Mouse (Mus musculus) T-cell, adult 66 days (primary cell): ENCODE results near the gene Mospd1. TPM values are rescaled to one million over a fixed set of nuclear protein-coding genes. Genes with fewer than 3 reads are reported as not detected.

Experiments
- total RNA-seq, 2 experiments: library from RNA; stranded (reverse); gene quantifications; 3 replicates in 1 of 2; 4 replicates in 1 of 2; pipeline ENCODE4 v1.2.4; 2023

Gene Mospd1
- total RNA-seq, result 1 to 10 TPM; 7.9 to 9.8 TPM

GRCm38 (mm10) chrX:53370366-53370740, at the start of gene Mospd1:
Gene Mospd1, minus strand, starts transcription at chrX:53370502.

Other genes starting within 250 kb of the Mospd1 start
- not detected for gene Plac1, start 130.4 kb downstream of the Mospd1 start, total RNA-seq
- gene Fam122b, start 100.7 kb downstream of the Mospd1 start, total RNA-seq, result 1 to 10 TPM; 8.9 TPM
- not detected for gene Fam122c, start 97.1 kb downstream of the Mospd1 start, total RNA-seq
- gene Etd, start 64.4 kb upstream of the Mospd1 start, total RNA-seq, result not detected
- gene Rtl8c, start 237.5 kb upstream of the Mospd1 start, total RNA-seq, result 10 to 100 TPM in 1 of 2 experiments, 1 to 10 TPM in 1; 8.3 to 16.5 TPM
- not detected for gene Gm14597, start 238.5 kb upstream of the Mospd1 start, total RNA-seq